Mouse (Mus musculus): ENCODE measurements around the gene Lif.

DNA sequence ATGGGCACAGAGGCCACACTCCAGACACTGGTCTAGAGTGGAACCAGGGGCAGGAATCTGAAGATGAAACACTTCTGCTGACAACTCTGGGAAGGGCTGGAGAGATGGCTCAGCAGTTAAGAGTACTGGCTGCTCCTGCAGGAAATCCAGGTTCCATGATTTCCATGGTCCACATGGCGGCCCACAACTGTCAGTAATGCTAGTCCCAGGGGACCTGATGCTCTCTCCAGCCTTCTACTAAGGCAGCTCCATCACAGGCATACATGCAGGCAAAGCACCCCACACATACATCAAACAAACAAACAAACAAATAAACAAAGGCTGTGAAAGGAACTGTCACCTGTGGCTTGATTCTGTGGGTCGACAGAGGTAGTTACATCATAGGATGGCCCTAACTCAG is 48.7 kb downstream of the Lif start:
- TF ChIP-seq CTCF (IDR thresholded peaks at IDR 0.05; ENCODE audit: extremely low read depth, insufficient read depth, insufficient read length, insufficient replicate concordance) (no peak), POLR2A (IDR thresholded peaks at IDR 0.05; ENCODE audit: low read depth, low read length) (no peak)
